Mouse (Mus musculus) small intestine, adult 2 months (tissue): ENCODE data around the gene Tmem107.

Experiments
- CTCF ChIP-seq: fragments of 200-500 bp; IDR thresholded peaks from 2 replicates; pipeline ENCODE4 v1.5.1; 2012; ENCODE audit warnings: low read depth, mild to moderate bottlenecking, control low read depth, inconsistent platforms, low read length, moderate library complexity, mixed read lengths; ENCODE audit not compliant: insufficient replicate concordance, insufficient read length; ENCODE audit errors: extremely low read depth
- POLR2A ChIP-seq: fragments of 200-500 bp; IDR thresholded peaks from 2 replicates; pipeline ENCODE4 v1.6.1; 2012; ENCODE audit warnings: low read depth, mild to moderate bottlenecking, control low read depth, inconsistent platforms, low read length, moderate library complexity

DNA sequence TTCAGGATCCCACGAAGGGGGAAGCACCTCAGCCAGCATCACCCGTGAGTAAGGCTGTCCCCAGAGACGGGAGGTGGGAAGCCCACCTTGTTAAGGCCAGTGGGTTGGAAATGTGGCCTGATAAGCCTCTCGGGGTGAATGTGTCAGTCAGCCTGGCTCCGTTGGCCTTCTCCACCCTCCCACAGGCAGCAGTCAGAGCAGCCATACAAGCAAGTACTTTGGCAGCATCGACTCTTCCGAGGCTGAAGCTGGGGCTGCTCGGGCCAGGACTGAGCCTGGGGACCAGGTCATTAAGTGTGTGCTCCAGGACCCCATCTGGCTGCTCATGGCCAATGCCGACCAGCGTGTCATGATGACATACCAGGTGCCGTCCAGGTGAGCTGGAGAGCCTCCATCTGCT, 37.1 kb downstream of the Tmem107 start:
- TF ChIP-seq CTCF (no peak), POLR2A (no peak)
